Mouse (Mus musculus): ENCODE results near the gene Polr3g.

DNA sequence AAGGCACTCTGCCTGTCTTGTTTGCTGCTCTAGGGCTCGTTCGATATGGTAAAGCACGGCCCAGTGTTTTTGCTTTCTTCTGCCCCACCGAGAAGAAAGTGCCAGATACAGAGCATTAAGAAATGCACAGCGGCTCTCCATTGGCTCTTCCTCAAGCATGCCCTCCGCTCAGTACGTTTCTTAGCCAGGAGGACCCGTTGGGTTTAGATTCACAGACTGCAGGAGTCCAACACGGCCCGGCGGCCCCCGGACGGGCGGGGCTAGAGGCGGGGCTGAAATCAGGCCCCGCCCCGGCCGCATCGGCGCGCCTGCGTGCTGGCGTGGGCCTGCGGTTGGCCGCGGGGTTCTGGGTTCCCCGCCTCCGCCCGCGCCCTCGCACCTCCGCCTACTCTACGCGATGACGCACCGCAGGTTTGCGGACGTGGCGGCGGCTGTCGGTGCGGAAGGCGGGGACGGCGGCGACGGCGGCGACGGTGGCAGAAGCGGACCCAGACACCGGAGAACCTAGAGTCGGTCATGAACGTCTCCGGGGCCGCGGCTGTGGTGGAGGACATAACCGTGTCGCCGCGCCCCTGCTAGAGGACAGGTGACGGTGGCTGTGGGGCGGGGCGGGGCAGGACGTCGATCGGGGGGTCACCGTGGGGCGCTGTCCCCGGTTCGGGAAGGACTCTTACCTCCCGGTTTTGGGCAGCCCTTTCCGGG lies 53.3 kb downstream of the Polr3g start, which contains the start of gene Lysmd3:
- TF ChIP-seq EP300 (IDR thresholded peaks at IDR 0.05; ENCODE audit: low read depth) (no peak), CTCF (IDR thresholded peaks at IDR 0.05; ENCODE audit: low read depth) (no peak)
